Mouse (Mus musculus) adrenal gland, postnatal 36 days (tissue): ENCODE data around the gene Stam2. TPM values are rescaled to one million over a fixed set of nuclear protein-coding genes. Genes with fewer than 3 reads are reported as not detected.

ENCODE experiments used
- DNase-seq, 2 experiments: peaks; one replicate each; pipeline ENCODE4 v3.0.0; 2021; ENCODE audit warnings: mixed read lengths in 1 of 2
- total RNA-seq, 2 experiments: library from RNA; stranded (reverse); gene quantifications; 2 replicates each; pipeline ENCODE4 v1.2.3; 2021

The Stam2 gene
- total RNA-seq, 2 experiments from 2014 or later, result 34.5 to 42.8 TPM

DNA sequence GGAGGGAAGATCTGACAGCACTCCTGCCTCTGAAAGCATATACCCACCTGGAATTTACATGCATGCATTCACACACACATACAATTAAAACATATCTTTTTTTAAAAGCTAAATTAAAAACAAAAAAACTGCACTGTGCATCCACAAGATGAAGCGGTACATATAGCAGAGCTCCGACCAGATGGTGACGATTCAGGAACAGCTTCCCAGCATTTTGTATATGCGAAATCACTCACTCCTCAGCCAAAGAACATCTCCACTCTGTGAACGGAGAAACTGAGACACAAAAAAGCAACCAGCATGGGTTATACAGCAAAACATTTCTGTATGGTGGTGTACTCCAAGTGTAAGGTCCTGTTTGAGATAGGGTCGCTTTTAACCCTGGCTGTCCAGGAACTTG, 11.2 kb downstream of the Stam2 start:
- DNase-seq, result no peak

DNA sequence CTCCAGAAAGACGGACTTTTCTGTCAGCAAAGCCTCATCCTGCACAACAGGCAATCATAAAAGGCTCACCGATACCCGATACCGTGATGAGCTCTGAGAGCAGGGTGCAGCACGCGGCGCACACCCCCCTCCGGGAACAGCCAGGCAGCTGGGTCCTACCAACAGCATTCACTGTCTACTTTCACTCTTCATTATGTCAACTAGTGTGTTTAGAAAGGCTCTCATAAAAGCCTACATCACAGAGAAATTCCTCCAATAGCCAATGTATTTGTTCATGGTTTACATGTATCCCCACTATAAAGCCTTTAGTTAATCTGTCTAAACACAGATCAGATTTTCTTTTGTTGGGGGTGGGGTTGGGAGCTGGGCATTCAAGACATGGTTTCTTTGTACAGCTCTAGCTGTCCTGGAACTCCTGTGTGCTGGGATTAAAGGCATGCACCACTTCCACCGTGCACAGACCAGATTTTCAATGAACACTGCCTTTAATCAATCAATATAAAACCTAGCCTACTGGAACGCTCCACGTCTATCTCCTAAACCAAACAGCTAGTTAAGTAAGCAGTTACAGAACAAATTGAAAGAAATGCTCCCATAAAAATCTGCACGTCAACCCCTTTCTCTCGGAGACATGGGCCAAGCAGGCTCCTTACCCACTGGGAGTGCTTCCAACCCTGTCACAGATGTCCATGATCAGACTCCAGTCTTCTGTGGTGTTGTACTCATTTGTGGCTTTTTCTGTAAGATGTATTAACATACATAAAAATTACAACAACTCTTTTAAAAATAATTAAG, 21.7 kb downstream of the Stam2 start:
- peak in 1 of 2 experiments; percentile 20 for DNase-seq

DNA sequence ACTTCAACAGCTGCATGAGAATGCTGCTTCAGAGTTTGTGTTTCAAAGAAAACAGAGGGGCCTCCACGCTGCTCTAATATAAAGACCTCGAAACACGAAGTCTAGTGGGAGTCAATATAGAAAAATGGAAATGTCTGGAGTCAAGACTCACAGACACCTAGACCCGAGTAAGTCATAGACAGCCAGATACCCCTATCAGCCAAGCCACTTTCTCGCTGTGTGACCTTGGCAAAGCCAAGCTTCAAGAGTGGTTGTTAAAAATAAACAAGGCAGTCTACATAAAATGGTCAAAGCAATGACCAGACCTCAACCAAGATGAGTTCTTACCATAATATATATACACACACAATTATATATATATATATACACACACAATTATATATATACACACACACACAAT, 25.0 kb downstream of the Stam2 start:
- DNase-seq, result no peak

DNA sequence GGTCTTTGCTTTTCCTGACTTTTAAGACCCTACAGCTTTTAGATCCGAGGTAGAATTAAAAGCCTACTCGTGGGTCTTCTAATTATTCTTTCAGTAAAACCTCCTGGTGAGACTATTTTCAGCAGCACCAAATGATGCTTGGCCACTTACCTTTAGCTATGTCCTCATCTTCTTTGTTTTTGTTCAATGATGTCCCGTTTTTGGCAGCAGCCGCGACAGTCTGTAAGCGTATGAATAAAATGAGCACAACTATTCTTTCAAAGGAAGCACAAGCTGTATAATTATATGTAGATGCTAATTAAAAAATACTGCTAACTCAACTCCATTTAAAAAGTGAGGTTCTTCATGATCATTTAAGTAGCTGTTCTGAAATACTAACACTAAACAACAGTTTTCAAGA, 26.5 kb downstream of the Stam2 start:
- DNase-seq, result no peak

DNA sequence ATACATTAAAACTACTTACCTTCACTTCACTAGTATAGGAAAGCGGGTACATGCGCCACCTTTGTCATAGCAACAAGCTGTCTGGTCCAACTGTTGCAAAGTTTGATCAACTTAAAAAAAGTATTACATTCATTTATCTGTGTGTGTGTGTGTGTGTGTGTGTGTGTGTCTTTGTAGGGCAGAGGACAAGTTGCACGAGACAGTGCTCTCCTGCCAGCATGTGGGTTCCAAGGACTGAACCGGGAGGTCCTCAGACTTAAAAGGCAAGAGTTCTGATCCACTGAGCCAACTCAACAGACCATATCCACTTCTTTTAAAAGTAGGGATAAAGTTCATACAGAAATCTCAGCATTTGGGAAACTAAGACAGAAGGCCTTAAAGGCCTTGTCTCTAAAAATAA, 28.0 kb downstream of the Stam2 start:
- DNase-seq, result no peak

DNA sequence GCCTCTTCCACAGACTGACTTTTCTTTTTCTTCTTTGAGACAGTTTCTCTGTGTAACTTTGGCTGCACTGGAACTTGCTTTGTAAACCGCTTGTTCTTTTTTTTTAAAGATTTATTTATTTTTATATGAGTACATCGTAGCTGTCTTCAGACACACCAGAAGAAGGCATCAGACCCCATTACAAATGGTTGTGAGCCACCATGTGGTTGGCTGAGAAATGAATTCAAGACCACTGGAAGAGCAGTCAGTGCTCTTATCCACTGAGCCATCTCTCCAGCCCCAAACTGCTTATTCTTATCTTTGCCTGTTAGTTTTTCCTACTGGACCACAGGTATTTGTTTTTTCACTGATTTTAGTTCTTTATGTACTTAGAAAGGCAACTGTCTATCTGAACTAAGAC, 31.3 kb downstream of the Stam2 start:
- DNase-seq, result no peak

DNA sequence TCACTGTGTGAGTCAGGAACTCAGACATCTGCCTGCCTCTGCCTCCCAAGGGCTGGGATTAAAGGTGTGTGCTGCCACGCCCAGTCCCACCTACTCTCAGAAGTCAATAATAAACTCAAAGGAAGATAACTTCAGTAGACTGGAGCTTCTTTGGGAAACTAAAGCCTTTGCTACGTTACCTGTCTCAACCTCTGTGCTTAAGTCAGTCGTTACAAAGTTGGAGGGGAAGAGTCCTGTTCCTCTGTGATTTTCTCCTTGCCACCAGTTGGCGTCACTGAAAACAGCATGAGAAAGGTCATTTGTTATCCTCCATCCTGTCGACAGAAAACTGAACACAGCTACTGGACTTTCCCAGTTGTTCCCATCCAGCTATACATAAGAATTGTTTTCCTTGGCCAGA, 32.7 kb downstream of the Stam2 start:
- no peak for DNase-seq

DNA sequence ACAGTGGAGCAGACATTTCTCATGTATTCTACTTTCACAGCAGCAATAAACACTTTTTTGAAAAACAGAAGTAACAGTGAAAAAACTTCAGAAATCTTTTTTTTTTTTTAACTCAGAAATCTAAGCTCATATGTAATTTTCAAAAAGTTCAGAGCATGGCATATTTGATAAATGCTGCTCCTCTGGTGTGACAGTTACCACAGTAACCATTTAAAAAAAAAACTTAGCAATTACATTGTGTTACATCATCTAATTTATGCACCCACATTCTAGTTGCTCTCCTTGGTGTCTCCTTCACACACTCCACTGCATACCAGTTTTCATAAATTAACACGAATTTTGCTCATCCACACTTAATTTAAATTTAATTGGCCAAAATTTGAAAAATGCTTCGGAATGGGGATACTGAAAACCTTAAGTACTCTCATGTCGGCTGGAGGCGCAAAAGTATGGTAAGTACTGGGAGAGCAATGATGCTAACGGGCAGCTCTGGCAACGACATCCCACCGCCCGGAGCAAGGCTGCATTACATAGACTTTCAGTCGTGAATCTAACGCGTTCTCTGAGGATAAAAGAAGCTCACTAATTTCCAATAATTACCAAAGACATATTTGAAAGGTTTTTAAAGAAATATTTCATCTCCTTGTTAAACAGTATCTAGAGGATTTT, 40.6 kb downstream of the Stam2 start:
- DNase-seq, result no peak

DNA sequence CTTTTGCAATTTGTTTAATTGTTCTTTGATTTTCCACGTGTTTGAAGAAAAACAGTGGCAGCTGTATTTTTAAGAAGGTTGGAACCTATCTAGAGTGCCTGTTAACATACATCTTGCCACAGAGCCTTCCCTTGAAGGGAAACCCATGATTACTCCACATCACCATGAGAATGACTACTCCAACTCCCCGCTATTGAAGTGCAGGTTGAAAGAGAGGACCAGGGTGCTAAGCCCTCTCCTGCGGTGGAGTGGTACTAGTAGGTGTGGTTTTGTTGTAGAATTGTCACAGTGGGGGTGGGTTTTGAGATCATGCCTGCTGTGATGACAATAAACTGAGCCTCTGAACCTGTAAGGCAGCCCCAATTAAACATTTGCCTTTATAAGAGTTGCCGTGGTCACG, 41.7 kb downstream of the Stam2 start:
- no peak for DNase-seq

DNA sequence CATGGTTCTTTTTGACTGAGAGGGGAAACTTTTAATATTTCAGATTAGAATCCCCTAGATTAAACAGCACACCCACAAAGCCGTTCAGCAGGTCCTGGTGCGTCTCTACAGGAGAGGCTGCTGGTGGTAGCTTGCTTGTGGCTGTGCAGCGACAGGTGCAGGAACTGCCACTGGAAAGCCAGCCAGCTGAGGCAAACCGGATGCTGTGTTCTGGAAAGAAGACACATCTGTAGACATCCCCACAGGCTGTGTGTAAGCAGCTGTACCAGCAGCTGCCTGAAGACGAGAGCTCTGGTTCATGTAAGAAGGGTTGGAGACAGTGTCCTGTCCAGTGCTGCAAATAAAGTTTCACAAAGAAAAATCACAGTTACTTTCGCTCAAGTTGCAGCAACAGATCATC, 47.5 kb downstream of the Stam2 start:
- no peak for DNase-seq

DNA sequence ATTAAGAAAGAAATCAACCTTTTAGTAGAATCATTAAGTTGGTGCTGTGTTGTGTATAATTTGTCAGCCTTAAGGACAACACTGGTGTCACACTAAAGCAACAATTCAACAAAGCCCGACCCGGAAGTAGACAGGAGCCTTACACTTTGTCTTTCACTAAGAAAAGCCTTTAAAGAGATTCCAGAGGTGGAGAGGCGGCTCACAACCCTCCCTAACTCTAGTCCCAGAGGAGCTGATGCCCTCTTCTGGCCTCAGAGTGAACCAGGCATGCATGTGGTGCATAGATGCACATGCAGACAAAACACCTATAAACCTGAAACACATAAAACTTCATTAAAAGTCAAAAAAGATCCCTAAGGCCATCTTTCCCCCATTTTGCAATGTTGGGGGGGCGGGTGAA, 50.3 kb downstream of the Stam2 start:
- peak in 1 of 2 experiments; percentile 6 for DNase-seq

DNA sequence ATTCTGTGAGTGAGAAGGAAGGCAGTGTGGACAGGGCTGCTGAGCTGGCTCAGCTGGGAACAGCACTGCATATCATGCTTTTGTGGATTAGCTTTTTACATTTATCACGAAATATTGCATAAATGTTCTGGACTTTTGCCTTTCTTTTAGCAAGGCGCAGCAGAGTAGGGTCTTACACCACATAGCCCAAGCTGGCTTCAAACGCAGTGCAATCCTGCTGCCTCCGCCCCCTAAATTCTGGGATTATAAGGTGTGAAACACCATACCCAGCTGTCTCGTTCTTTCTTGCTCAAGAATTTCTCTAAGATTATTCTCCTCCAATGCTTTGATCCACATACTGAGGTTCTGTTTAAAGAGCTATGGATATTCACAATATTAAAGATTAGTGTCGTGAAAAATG, 55.5 kb downstream of the Stam2 start:
- DNase-seq, result no peak

DNA sequence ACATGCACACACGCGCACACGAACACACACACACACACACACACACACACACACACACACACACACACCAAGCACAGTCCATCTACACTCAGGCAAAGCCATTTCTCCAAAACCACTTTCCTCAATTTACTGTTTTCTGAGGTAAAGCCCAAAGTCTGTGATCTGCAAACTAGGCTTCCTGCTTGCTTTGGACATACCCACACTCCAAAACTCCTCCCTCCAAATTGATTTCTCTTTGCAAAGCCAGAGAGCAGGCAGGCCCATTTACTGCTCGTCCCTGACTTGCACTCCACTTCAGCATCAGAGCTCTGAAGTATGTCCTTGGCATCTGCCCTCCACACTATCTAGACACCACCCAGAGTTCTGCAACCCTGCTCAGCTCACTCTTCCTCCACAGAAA, 64.5 kb downstream of the Stam2 start:
- DNase-seq, result no peak

DNA sequence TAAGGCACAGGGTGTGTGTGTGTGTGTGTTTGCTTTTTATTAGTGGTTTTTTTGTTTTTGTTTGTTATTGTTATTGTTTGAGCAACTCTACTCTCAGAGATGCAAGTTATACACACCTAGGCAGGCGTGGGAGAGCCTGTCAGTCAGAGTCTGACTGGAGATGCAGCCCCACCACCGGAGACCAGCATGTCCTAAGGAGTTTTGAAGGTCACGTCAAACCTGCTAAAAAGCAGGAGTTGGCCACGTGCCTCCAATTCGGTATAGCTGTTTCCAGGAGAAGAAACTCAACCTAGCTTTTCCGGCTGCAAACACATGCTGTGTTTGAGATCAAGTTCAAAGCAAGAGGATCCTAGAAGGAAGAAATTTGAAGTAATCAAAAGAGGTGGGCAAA, 65.2 kb downstream of the Stam2 start:
- DNase-seq, result peak; percentile 9 to 11

DNA sequence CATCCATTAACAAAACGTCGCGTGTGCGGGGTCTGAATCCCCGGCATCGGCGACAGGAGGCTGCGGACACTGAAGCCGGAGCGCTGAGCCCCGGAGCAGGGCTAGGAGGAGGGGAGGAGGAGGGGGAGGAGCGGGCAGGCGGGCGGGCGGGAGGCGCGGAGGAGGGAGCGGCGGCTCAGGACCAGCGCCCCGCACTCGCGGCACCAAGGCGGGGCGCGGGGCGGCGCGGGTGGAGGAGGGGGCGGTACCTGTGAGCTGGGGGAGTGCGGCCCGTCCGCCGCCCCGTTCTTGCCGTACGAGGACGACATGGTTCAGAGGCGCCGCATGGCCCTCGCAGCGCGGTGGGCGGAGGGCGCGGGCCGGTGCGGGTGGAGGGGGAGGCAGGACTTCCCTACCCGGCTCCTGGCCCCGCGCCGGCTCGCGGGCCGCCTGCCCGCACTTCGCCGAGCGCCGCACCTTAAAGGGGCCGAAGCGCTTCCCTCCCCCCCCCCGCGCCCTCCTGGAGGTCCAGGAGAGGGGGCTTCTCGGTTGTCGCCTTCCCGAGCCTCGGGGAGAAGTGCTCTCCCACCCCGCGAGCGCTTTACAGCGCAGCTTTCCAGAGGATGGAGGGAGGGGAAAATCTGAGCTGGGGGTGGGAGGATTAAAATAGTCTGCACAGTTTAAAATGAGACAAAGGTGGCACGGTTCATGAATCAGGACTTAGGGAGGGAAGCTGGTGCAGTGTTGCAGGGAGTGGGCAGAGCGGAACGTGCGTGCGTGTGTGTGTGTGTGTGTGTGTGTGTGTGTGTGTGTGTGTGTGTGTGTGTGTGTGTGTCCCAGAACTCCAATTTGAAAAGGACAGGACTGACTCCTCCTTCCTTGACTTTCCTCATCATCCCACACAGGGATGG, 65.8 kb downstream of the Stam2 start, which contains the start of gene Cacnb4:
Cacnb4 (minus strand) TSS at position 809 of the 890 bp plus-strand sequence.
- peak; percentile 50 to 67 for DNase-seq

DNA sequence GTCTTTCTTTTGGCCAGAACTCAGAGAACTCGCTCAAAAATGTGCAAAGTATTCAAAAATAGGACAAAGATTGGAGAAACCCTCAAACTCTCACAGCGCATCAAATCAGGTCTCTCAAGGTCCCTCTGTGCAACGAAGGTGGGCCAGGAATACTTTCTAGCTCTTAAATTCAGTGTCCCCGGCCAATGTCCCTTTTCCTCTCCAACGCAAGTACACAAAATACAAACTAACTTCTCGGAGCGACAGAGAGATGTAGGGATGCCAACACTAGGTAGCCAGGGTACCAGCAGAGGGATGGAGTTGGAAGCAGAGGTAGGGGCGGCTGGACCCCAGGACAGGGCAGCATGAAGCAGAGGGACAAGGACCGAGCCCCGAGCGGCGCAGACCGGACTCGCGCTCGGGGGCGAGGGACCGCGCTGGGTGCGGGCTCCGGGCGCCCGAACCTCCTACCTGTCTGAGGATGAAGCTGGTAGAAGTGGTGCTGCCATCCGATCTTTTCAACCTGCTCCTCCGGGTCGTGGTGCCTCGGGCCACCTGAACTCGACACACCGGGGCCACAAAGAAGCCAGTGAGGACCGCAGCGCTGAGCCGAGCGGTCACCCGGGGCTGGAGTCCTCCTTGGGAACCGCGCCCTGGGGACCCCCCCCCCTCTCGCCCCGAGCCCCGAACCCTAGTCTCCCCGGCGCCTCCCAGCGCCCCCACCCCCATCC, 66.6 kb downstream of the Stam2 start:
- peak in 1 of 2 experiments; percentile 15 for DNase-seq

DNA sequence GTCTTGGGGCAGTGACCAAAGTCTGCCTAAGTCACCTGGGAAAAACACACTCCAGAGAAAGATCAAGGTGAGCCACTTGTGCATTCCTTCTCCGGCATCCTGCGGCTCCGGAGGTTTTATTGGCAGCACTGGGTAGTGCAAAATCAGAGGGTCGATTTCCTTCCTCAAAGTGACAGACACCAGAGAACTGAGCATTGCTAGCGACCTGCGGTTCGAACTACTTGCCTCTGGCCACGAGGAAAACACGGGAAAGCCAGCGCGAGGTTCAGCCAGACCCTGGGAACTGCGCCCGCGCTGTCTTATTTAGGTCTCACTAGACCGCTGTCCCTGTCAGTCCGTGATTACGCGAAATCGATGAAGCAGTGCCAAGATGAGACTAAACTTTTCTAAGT, 67.2 kb downstream of the Stam2 start:
- DNase-seq, result peak; percentile 30 to 39

DNA sequence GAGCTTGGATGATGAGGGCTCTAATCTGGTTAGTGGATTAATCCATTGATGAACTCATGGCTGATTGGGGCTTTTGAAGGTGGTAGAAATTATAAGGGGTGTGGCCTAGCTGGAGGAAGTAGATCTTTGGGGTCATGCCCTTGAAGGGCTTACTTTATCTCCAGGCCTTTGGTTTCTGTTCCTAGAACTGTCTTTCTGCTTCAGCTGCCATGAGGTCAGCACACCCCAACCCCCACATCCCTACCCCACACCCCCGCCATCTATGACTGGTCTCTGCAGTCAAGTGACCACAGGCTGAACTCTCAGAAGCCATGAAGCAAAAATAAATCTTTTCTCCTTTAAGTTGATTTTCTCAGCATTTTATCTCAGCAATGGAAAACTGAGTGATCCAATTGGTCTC, 68.9 kb downstream of the Stam2 start:
- no peak for DNase-seq

DNA sequence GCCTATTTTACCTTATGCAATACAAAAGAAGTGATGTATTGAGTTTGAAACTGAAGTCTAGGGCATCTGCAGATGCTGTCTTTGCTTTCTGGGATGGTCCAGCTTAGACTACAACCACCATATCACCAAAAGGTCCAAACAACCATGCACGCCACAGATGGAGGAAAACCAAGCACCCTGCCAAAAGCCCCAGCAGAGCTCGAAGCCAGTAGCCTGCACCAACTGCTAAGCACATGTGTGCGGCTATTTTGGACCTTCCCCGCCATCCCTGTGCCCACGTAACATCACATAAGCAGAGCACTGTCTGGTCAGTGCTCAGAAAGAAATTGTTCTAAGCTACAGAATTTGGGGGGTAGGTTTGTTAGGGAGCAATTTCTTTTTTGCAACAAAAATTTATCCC, 71.3 kb downstream of the Stam2 start:
- no peak for DNase-seq

DNA sequence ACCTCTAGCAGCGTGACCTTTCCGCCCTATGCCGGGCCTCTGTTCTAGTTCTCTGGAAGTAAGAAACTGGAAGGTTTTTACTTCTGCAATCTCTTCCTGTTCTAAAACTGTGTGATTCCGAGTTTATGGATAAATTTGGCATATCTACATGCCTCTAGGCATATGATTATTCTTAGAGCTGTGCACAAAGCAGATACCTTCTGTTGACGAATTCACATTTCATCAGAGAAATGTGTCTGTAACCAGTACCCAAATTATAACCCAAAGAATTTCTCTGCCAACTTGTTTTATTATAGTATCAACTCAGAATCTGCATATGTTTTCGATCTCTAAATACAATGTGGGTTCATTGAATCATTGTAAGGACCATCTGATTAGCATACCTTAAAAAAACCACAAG, 73.6 kb downstream of the Stam2 start:
- no peak for DNase-seq

DNA sequence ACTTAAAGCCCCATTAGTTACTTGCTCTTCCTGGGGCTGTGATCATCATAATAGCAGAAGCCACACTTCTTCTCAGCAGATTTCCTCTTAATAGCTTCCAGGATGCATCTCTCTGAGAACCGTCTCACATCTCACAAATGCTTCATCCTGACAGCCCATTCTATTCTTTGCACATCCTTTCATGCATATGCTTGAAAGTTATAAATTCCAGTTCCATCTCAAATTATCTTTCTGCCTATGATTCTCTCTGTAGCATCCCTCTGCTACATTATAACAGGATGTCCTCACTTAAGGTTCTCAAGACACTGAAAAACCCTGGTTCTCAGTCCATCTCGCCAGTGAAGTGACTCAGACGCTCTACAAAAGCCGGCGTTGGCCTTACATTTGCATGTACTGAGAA, 85.4 kb downstream of the Stam2 start:
- no peak for DNase-seq

DNA sequence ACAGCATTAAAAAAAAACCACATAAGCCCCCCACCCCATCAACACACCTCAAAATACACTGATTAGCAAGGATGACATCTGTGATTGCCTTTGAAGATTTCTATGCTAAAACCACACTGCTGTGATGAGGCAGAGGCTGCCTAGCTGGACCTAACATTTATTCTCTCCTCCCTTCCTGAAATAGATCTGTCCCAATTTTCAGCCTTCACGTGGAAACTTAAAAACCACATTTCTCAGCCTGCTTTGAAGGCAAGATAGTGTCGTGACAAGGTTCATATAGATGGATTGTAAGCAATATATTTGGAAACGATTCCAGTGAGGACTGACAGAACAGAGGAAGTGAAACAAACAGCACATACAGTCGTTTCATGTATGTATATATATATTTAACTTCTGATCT, 87.5 kb downstream of the Stam2 start:
- DNase-seq, result no peak
